Mouse (Mus musculus) embryonic facial prominence, embryonic 14.5 days (tissue): ENCODE measurements around the gene Tinf2. TPM values are rescaled to one million over a fixed set of nuclear protein-coding genes. Genes with fewer than 3 reads are reported as not detected.

Source experiments
- ATAC-seq: fragments of 200-750 bp; cut with Nextera tagmentation; 2 replicates; pipeline ENCODE4 v1.8.0; 2017; ENCODE audit warnings: low read depth, moderate number of reproducible peaks, moderate TSS enrichment
- DNase-seq: peaks from one replicate; pipeline ENCODE4 v3.0.0-alpha.2; 2015; ENCODE audit warnings: low spot score
- H3K27ac ChIP-seq: fragments of 300-500 bp; sonication (generic); replicated peaks from 2 replicates; pipeline ENCODE4 v1.5.1; 2014; ENCODE audit warnings: low read depth, mild to moderate bottlenecking, low read length, moderate library complexity
- H3K27me3 ChIP-seq: fragments of 300-500 bp; sonication (generic); replicated peaks from 2 replicates; pipeline ENCODE4 v1.6.1; 2014; ENCODE audit warnings: low read length; ENCODE audit not compliant: control insufficient read depth, insufficient read depth
- H3K36me3 ChIP-seq: fragments of 300-500 bp; sonication (generic); 2 replicates; pipeline ENCODE4 v1.6.1; 2014; ENCODE audit warnings: low read length, mixed read lengths; ENCODE audit not compliant: control insufficient read depth, insufficient read depth
- H3K4me1 ChIP-seq: fragments of 300-500 bp; sonication (generic); 2 replicates; pipeline ENCODE4 v1.6.1; 2014; ENCODE audit warnings: antibody characterized with exemption, low read length; ENCODE audit not compliant: control insufficient read depth, insufficient read depth
- H3K4me2 ChIP-seq: fragments of 300-500 bp; sonication (generic); 2 replicates; pipeline ENCODE4 v1.6.1; 2014; ENCODE audit warnings: low read depth, mild to moderate bottlenecking, low read length, moderate library complexity, mixed read lengths
- H3K4me3 ChIP-seq: fragments of 300-500 bp; sonication (generic); 2 replicates; pipeline ENCODE4 v1.5.1; 2014; ENCODE audit warnings: low read depth, mild to moderate bottlenecking, low read length
- H3K9ac ChIP-seq: fragments of 300-500 bp; sonication (generic); 2 replicates; pipeline ENCODE4 v1.6.1; 2014; ENCODE audit warnings: low read depth, mild to moderate bottlenecking, low read length, moderate library complexity, mixed read lengths
- H3K9me3 ChIP-seq: fragments of 300-500 bp; sonication (generic); 2 replicates; pipeline ENCODE4 v1.6.1; 2016; ENCODE audit warnings: low read length; ENCODE audit not compliant: control insufficient read depth
- WGBS: fragments of 180-500 bp; shearing (Covaris S2); extraction: QIAGEN DNeasy Blood & Tissue Kit; methylation state at CpG from one replicate; pipeline ENCODE4 v1.1.7; 2014; 5-methylcytosine and 5-hydroxymethylcytosine counted together
- polyA plus RNA-seq: library from polyadenylated mRNA; unstranded; fragments of >200 nt; fragmentation: Nextera tagmentation; extraction: Ambion mirVana; gene quantifications from 2 replicates; pipeline ENCODE4 v1.2.1, GENCODE M21; 2014

Tinf2 gene
- polyA plus RNA-seq, 1 experiment from 2014 or later = 32.2 TPM

DNA sequence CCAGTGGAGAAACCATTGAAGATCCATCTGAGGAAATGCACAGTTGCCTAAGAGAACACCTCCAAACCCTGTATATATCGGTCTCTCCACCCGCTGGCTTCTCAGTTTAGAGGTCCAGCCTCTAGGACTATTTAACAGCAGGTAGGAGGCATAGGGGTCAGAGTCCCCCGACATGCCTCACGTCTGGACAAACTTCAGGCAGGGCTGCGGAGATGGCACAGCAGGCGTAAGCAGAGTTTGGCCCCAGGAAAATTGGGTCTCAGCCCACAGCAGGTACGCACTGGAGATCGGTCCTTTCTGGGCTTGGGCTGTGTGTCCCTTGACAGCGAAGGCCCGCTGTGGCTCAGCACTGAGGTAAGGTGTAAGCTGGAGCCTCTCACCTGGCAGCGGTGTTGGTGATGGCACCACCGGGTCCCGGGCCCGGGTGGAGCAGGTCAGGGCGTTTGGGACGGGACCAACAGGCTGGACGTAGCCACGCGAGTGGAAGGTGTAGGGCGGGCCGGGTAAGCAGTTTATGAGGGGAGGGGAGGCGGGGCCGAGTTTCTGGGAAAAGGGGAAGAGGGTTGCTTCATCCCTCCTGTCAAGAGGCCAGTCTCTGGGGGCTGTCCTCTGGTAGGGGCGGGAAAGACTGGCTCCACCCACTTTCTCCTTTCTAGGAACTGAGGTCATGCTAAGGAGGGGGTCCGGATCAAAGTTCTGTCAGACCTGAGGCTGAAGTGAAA is 31.5 kb upstream of the Tinf2 start:
- Histone ChIP-seq H3K4me2 (peak overlapping the region; percentile 44), H3K9ac (peak overlapping the region; percentile 46; the same call in 1 of the 2 replicates), H3K27me3 (peaks cover 15% of the 10 kb centered on the region), H3K4me1 (no peaks in the 10 kb centered on the region; the same call in 1 of the 2 replicates), H3K4me3 (peak overlapping the region; percentile 15), H3K9me3 (no peaks in the 10 kb centered on the region), H3K27ac (no peak overlapping the region), H3K36me3 (peaks cover 17% of the 10 kb centered on the region)
- WGBS = 17% methylated on average over 25 of the region's 25 CpGs
- DNase-seq = peak; percentile 35
- ATAC-seq = peak; percentile 30; the same call in 1 of the 2 replicates

DNA sequence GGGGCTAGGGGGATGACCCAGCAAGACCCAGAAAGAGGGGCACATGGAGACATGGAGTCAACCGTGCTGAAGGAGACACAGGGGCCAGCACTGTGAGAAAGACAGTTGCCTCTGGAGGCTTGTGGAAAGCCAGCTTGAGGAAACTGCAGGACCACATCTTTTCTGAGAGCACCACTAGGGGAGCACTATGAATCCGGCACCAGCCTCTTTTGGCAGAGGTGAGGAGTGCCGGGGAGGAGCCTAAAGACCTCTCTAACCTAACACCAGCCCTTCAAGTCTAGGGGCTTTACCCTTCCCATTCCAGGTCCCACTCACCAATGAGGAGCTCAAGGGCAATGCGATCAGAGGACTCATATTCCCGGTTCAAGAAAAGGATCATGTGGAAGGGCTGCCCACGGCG is 30.2 kb upstream of the Tinf2 start:
- peaks cover 15% of the 10 kb centered on the region for H3K27me3 ChIP-seq
- H3K9me3 ChIP-seq = no peaks in the 10 kb centered on the region
- H3K4me2 ChIP-seq = no peak overlapping the region
- no peak overlapping the region for H3K9ac ChIP-seq
- no peak for DNase-seq
- H3K27ac ChIP-seq = no peak overlapping the region
- WGBS = 79% methylated on average over 7 of the region's 7 CpGs
- H3K36me3 ChIP-seq = peaks cover 9% of the 10 kb centered on the region
- H3K4me3 ChIP-seq = no peak overlapping the region
- no peak for ATAC-seq
- H3K4me1 ChIP-seq = no peaks in the 10 kb centered on the region; the same call in 1 of the 2 replicates

DNA sequence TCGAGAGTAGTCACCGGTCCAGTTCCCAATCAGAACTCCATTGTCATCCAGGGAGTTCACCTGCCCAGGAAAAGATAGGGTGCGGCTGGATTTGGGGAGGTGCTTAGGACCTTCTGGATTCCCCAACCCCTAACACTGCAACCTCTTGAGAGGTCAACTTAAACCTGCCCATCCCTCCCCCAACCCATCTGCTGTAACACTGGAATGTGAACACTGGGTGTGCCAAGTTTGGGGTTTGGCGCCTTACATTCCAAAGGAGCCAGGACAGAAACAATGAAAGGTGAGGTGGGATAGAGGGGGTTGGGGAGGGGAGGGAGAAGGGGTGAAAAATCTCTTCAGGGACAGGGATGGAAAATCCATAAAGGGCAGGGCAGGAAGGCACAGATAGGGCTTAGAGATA is 27.9 kb upstream of the Tinf2 start:
- H3K4me1 ChIP-seq = no peaks in the 10 kb centered on the region; the same call in 1 of the 2 replicates
- peaks cover 15% of the 10 kb centered on the region for H3K27me3 ChIP-seq
- no peaks in the 10 kb centered on the region for H3K36me3 ChIP-seq
- H3K4me3 ChIP-seq = no peak overlapping the region
- no peak for ATAC-seq
- DNase-seq = no peak
- H3K9ac ChIP-seq = no peak overlapping the region
- H3K4me2 ChIP-seq = no peak overlapping the region
- H3K9me3 ChIP-seq = no peaks in the 10 kb centered on the region
- WGBS = 84% methylated on average over 4 of the region's 4 CpGs
- H3K27ac ChIP-seq = no peak overlapping the region

DNA sequence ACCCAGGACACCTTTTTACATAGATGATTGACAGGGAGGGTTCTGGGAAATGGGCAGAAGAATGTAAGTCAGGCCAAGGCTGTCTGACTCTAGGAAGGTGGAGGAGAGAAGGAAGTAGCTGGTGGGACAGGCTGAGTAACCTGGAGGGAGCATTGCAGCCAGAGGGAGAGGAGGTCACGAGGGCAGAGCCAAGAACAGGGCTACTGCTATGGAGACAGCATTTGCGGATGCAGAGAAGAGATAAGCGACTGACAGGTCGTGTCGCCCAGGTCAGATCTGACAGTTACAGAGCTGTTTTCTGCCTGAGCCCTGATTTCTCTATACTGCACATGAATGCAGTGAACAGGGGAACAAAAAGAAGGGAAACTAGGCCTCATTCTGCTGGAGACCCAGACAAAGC is 25.8 kb upstream of the Tinf2 start:
- Histone ChIP-seq H3K4me1 (no peaks in the 10 kb centered on the region), H3K27me3 (peaks cover 6% of the 10 kb centered on the region), H3K9me3 (no peaks in the 10 kb centered on the region), H3K4me2 (no peak overlapping the region), H3K36me3 (no peaks in the 10 kb centered on the region), H3K9ac (no peak overlapping the region), H3K27ac (no peak overlapping the region), H3K4me3 (no peak overlapping the region)
- DNase-seq = no peak
- 85% methylated on average over 5 of the region's 5 CpGs for WGBS
- ATAC-seq = no peak

DNA sequence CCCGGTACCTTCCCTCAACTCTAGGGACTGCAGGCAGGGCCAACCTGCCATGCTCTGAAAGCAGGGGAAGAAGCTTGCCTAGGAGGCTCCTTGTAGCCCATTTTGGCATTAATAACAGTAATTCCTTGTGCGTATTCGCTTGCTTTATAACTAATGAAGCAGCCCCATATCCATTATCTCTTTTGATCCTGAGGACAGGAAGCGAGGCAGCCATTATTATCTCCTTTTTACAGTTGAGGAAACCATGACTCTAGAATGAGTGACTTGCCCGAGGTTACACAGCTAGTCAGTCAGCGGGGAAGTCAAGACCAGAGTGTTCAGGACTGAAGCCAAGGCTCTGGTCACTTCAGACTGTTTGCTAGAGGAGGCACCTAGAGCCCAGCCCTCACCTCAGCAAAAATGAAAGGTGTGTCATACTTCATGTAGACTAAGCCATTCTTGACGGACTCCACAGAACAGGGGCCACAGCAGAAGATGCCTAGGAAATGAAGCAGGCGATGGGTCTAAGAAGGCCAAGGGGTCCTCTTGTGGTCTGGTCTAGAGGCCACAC is 24.5 kb upstream of the Tinf2 start:
- Histone ChIP-seq H3K4me1 (no peaks in the 10 kb centered on the region), H3K9ac (no peak overlapping the region), H3K4me2 (no peak overlapping the region), H3K27me3 (no peaks in the 10 kb centered on the region), H3K27ac (no peak overlapping the region), H3K9me3 (no peaks in the 10 kb centered on the region), H3K4me3 (no peak overlapping the region), H3K36me3 (no peaks in the 10 kb centered on the region)
- ATAC-seq = no peak
- DNase-seq = no peak
- 89% methylated on average over 8 of the region's 8 CpGs for WGBS

DNA sequence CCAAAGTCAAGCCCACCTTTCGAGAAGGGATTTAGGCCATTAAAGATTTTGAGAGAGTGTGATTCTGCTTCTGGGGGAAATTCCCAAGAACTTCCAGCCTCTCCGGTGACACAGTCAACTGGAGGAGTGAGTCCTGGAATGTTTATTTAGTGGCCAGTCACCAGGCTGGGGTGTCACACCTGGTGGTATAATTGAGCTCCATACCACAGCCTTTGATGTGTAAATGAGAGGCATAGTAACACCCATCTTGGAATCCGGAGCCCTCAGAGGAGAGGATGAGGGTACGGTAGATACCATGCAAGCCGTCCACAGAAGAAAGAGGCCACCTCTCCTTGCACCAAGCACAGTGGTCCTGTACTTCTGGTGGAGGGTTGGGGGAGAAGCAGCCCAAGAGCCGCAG is 21.1 kb upstream of the Tinf2 start:
- 62% methylated on average over 6 of the region's 6 CpGs for WGBS
- ATAC-seq (no peak), DNase-seq (no peak)
- H3K27ac ChIP-seq = no peak overlapping the region
- H3K4me1 ChIP-seq = no peaks in the 10 kb centered on the region
- H3K9ac ChIP-seq = no peak overlapping the region
- H3K4me2 ChIP-seq = no peak overlapping the region
- H3K27me3 ChIP-seq = no peaks in the 10 kb centered on the region
- H3K9me3 ChIP-seq = no peaks in the 10 kb centered on the region
- no peak overlapping the region for H3K4me3 ChIP-seq
- H3K36me3 ChIP-seq = no peaks in the 10 kb centered on the region

DNA sequence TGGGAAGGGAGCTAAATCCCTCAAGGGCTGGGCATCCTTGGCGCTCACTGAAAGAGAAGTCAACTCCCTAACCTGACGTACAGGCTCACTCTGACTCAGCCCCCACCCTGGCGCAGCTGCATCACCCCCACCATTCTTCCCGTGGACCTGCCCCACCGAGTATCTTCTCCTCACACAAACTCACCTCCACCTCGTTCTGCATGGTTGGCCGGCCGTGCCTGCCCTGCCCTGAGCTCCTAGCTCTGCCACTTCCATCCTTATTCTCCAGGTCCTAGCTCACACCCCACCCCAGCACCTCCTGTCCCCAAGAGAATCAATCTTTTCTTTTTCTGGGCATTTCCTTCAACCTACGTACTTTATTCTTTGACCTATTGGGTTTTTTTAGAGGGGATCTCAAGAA is 19.5 kb upstream of the Tinf2 start:
- Histone ChIP-seq H3K27me3 (no peaks in the 10 kb centered on the region), H3K27ac (no peak overlapping the region), H3K9ac (no peak overlapping the region), H3K9me3 (no peaks in the 10 kb centered on the region), H3K4me1 (no peaks in the 10 kb centered on the region), H3K36me3 (no peaks in the 10 kb centered on the region), H3K4me2 (no peak overlapping the region), H3K4me3 (no peak overlapping the region)
- DNase-seq = no peak
- WGBS = 55% methylated on average over 8 of the region's 9 CpGs
- ATAC-seq = no peak

DNA sequence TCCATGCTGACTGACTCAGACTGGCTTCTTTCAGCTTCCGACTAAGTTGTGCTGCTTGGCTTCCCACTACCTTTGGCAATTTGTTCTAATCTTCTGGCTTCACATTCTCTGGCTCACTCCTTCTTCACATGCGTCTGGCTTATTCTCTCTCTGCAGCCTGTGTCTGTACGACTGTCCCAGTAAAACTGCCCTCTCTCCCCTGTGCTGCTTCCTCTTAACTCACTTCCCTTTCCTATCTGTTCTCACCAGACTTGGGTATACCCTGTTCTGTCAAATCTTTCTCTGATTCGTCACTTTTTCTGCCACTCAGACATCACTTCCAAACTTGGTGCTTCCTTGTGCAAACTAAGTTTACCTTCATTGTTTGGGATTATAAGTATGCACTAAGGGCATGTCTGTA is 15.6 kb upstream of the Tinf2 start:
- no peak for ATAC-seq
- 85% methylated on average over 4 of the region's 4 CpGs for WGBS
- H3K4me1 ChIP-seq = no peaks in the 10 kb centered on the region
- H3K4me3 ChIP-seq = no peak overlapping the region
- H3K27ac ChIP-seq = no peak overlapping the region
- no peaks in the 10 kb centered on the region for H3K27me3 ChIP-seq
- no peaks in the 10 kb centered on the region for H3K36me3 ChIP-seq
- H3K4me2 ChIP-seq = no peak overlapping the region
- DNase-seq = no peak
- no peaks in the 10 kb centered on the region for H3K9me3 ChIP-seq
- no peak overlapping the region for H3K9ac ChIP-seq

DNA sequence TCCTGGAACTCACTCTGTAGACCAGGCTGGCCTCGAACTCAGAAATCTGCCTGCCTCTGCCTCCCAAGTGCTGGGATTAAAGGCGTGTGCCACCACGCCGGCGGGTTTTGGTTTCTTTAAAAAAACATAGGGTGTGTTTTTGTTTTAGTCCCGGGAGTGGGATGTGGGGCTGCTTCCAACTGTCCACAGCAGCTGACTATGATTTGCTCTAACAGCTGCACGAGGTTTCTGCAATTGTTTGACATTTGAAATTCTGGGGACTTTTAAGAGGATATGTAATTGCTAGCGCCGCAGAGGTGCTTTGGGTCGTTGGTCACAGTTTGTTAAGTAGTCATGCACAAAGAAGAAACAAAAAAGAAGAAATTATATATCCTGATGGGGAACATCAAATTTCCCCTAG is 7.8 kb upstream of the Tinf2 start:
- H3K4me1 ChIP-seq = no peaks in the 10 kb centered on the region
- H3K36me3 ChIP-seq = no peaks in the 10 kb centered on the region
- no peaks in the 10 kb centered on the region for H3K9me3 ChIP-seq
- DNase-seq = peak; percentile 39
- no peak overlapping the region for H3K27ac ChIP-seq
- no peak overlapping the region for H3K4me2 ChIP-seq
- no peak overlapping the region for H3K9ac ChIP-seq
- no peak overlapping the region for H3K4me3 ChIP-seq
- WGBS = 65% methylated on average over 10 of the region's 10 CpGs
- no peak for ATAC-seq
- H3K27me3 ChIP-seq = no peaks in the 10 kb centered on the region
